Mouse (Mus musculus) liver, embryonic 13.5 days (tissue): Measurements from ENCODE around the gene H2-DMb2. TPM values are rescaled to one million over a fixed set of nuclear protein-coding genes. Genes with fewer than 3 reads are reported as not detected.
A peak's percentile ranks its signal among the peaks of the same experiment; 100 is the strongest.

Source experiments
- ATAC-seq: fragments of 200-750 bp; cut with Nextera tagmentation; 2 replicates; pipeline ENCODE4 v1.8.0; 2017; ENCODE audit warnings: low read depth, mild to moderate bottlenecking, moderate number of reproducible peaks, moderate library complexity
- DNase-seq: peaks from one replicate; pipeline ENCODE4 v3.0.0; 2022
- H3K27ac ChIP-seq: fragments of 300-500 bp; sonication (generic); 2 replicates; pipeline ENCODE4 v1.5.1; 2015; ENCODE audit warnings: moderate library complexity, mild to moderate bottlenecking, inconsistent platforms
- H3K27me3 ChIP-seq: fragments of 300-500 bp; sonication (generic); 2 replicates; pipeline ENCODE4 v1.6.1; 2015; ENCODE audit warnings: mild to moderate bottlenecking, inconsistent platforms
- H3K36me3 ChIP-seq: fragments of 300-500 bp; sonication (generic); 2 replicates; pipeline ENCODE4 v1.6.1; 2015; ENCODE audit warnings: mild to moderate bottlenecking, inconsistent platforms
- H3K4me1 ChIP-seq: fragments of 300-500 bp; sonication (generic); replicated peaks from 2 replicates; pipeline ENCODE4 v1.6.1; 2015; ENCODE audit warnings: inconsistent platforms
- H3K4me2 ChIP-seq: fragments of 300-500 bp; sonication (generic); 2 replicates; pipeline ENCODE4 v1.6.1; 2015; ENCODE audit warnings: inconsistent platforms, mild to moderate bottlenecking, moderate library complexity
- H3K4me3 ChIP-seq: fragments of 300-500 bp; sonication (generic); replicated peaks from 2 replicates; pipeline ENCODE4 v1.5.1; 2015; ENCODE audit warnings: mild to moderate bottlenecking, inconsistent platforms
- H3K9ac ChIP-seq: fragments of 300-500 bp; sonication (generic); 2 replicates; pipeline ENCODE4 v1.6.1; 2015; ENCODE audit warnings: mild to moderate bottlenecking, inconsistent platforms
- H3K9me3 ChIP-seq: fragments of 300-500 bp; sonication (generic); replicated peaks from 2 replicates; pipeline ENCODE4 v1.6.1; 2016; ENCODE audit warnings: inconsistent platforms
- WGBS: fragments of 180-500 bp; shearing (Covaris S2); methylation state at CpG from one replicate; pipeline ENCODE4 v1.1.7; 2015; ENCODE audit not compliant: insufficient replicate concordance; 5-methylcytosine and 5-hydroxymethylcytosine counted together
- polyA plus RNA-seq: library from polyadenylated mRNA; unstranded; fragments of >200 nt; fragmentation: Nextera tagmentation; extraction: Ambion mirVana; gene quantifications from 2 replicates; pipeline ENCODE4 v1.2.1, GENCODE M21; 2015

The H2-DMb2 gene
- polyA plus RNA-seq, 1 experiment from 2014 or later: 0.31 TPM

- DNase-seq (no peak), ATAC-seq (no peak)
- H3K4me1 ChIP-seq: no peaks in the 10 kb centered on the region
- no peaks in the 10 kb centered on the region for H3K27me3 ChIP-seq
- peaks cover 34% of the 10 kb centered on the region for H3K36me3 ChIP-seq
- no peak overlapping the region for H3K27ac ChIP-seq
- no peaks in the 10 kb centered on the region for H3K9me3 ChIP-seq
- H3K9ac ChIP-seq: no peak overlapping the region
- H3K4me3 ChIP-seq: no peak overlapping the region
- 75% methylated on average over 7 of the region's 7 CpGs for WGBS
- no peak overlapping the region for H3K4me2 ChIP-seq
Measured at GRCm38 (mm10) chr17:34107109-34107867, 35.8 kb upstream of the H2-DMb2 start.

- no peak for ATAC-seq
- Histone ChIP-seq H3K27ac (no peak overlapping the region), H3K36me3 (peaks cover 46% of the 10 kb centered on the region), H3K4me3 (no peak overlapping the region), H3K9ac (no peak overlapping the region), H3K4me2 (no peak overlapping the region), H3K9me3 (no peaks in the 10 kb centered on the region), H3K4me1 (no peaks in the 10 kb centered on the region), H3K27me3 (no peaks in the 10 kb centered on the region)
- 79% methylated on average over 5 of the region's 6 CpGs for WGBS
- DNase-seq: no peak
Measured at GRCm38 (mm10) chr17:34108460-34108859, 34.6 kb upstream of the H2-DMb2 start.

- Histone ChIP-seq H3K27ac (0 out of 2 replicates have a peak overlapping the region, but pooled peaks have one; percentile 24), H3K9ac (no peak overlapping the region), H3K9me3 (no peaks in the 10 kb centered on the region), H3K4me2 (no peak overlapping the region), H3K36me3 (peaks cover 54% of the 10 kb centered on the region), H3K4me3 (no peak overlapping the region), H3K27me3 (no peaks in the 10 kb centered on the region), H3K4me1 (0 out of 2 replicates have a peak, but pooled peaks cover 4% of the 10 kb centered on the region)
- no peak for DNase-seq
- 76% methylated on average over 14 of the region's 14 CpGs for WGBS
- no peak for ATAC-seq
Measured at GRCm38 (mm10) chr17:34109038-34109805, 33.9 kb upstream of the H2-DMb2 start.

- no peak for DNase-seq
- H3K4me1 ChIP-seq: 0 out of 2 replicates have a peak, but pooled peaks cover 7% of the 10 kb centered on the region
- no peaks in the 10 kb centered on the region for H3K27me3 ChIP-seq
- H3K4me3 ChIP-seq: no peak overlapping the region
- H3K9me3 ChIP-seq: no peaks in the 10 kb centered on the region
- WGBS: 63% methylated on average over 3 of the region's 3 CpGs
- H3K27ac ChIP-seq: no peak overlapping the region
- H3K9ac ChIP-seq: no peak overlapping the region
- H3K36me3 ChIP-seq: peaks cover 59% of the 10 kb centered on the region
- no peak overlapping the region for H3K4me2 ChIP-seq
- no peak for ATAC-seq
Measured at GRCm38 (mm10) chr17:34109806-34110195, 33.3 kb upstream of the H2-DMb2 start.

GRCm38 (mm10) chr17:34110309-34110708 lies 32.8 kb upstream of the H2-DMb2 start:
- H3K4me2 ChIP-seq: no peak overlapping the region
- H3K27ac ChIP-seq: no peak overlapping the region
- H3K27me3 ChIP-seq: no peaks in the 10 kb centered on the region
- H3K4me3 ChIP-seq: no peak overlapping the region
- no peak for DNase-seq
- H3K36me3 ChIP-seq: peaks cover 65% of the 10 kb centered on the region
- H3K4me1 ChIP-seq: 0 out of 2 replicates have a peak, but pooled peaks cover 11% of the 10 kb centered on the region
- 75% methylated on average over 8 of the region's 8 CpGs for WGBS
- no peak for ATAC-seq
- no peaks in the 10 kb centered on the region for H3K9me3 ChIP-seq
- no peak overlapping the region for H3K9ac ChIP-seq

- Histone ChIP-seq H3K9me3 (no peaks in the 10 kb centered on the region), H3K27me3 (no peaks in the 10 kb centered on the region), H3K4me2 (no peak overlapping the region), H3K27ac (no peak overlapping the region), H3K36me3 (peaks cover 98% of the 10 kb centered on the region), H3K9ac (no peak overlapping the region), H3K4me1 (peaks cover 31% of the 10 kb centered on the region), H3K4me3 (no peak overlapping the region; the same call in 1 of the 2 replicates)
- WGBS: 95% methylated on average over 7 of the region's 7 CpGs
- DNase-seq: no peak
- ATAC-seq: no peak
Measured at GRCm38 (mm10) chr17:34114114-34114513, 29.0 kb upstream of the H2-DMb2 start.

GRCm38 (mm10) chr17:34116736-34117370 lies 26.3 kb upstream of the H2-DMb2 start:
- Histone ChIP-seq H3K9ac (peak overlapping the region; percentile 99), H3K27ac (peak overlapping the region; percentile 15), H3K4me1 (peaks cover 40% of the 10 kb centered on the region), H3K9me3 (no peaks in the 10 kb centered on the region), H3K4me3 (peak overlapping the region; percentile 100), H3K27me3 (no peaks in the 10 kb centered on the region), H3K4me2 (peak overlapping the region; percentile 92), H3K36me3 (peaks cover 71% of the 10 kb centered on the region)
- ATAC-seq (no peak), DNase-seq (no peak)
- 54% methylated on average over 7 of the region's 7 CpGs for WGBS

GRCm38 (mm10) chr17:34117421-34118112 lies 25.5 kb upstream of the H2-DMb2 start:
- Histone ChIP-seq H3K27ac (peak overlapping the region; percentile 89), H3K4me3 (peak overlapping the region; percentile 100), H3K4me2 (peak overlapping the region; percentile 92), H3K4me1 (peaks cover 40% of the 10 kb centered on the region), H3K9me3 (no peaks in the 10 kb centered on the region), H3K27me3 (no peaks in the 10 kb centered on the region), H3K9ac (peak overlapping the region; percentile 99), H3K36me3 (peaks cover 64% of the 10 kb centered on the region)
- no peak for DNase-seq
- WGBS: 2% methylated on average over 5 of the region's 5 CpGs
- no peak for ATAC-seq

- peak overlapping the region; percentile 100 for H3K4me3 ChIP-seq
- DNase-seq: no peak
- under 1% methylated on average over 67 of the region's 67 CpGs for WGBS
- peak overlapping the region; percentile 99 for H3K9ac ChIP-seq
- no peaks in the 10 kb centered on the region for H3K27me3 ChIP-seq
- peak overlapping the region; percentile 89 for H3K27ac ChIP-seq
- no peak for ATAC-seq
- peaks cover 47% of the 10 kb centered on the region for H3K4me1 ChIP-seq
- H3K36me3 ChIP-seq: peaks cover 57% of the 10 kb centered on the region
- peak overlapping the region; percentile 92 for H3K4me2 ChIP-seq
- no peaks in the 10 kb centered on the region for H3K9me3 ChIP-seq
Measured at GRCm38 (mm10) chr17:34118113-34118872, 24.8 kb upstream of the H2-DMb2 start.

- peak overlapping the region; percentile 100 for H3K4me3 ChIP-seq
- peaks cover 49% of the 10 kb centered on the region for H3K4me1 ChIP-seq
- peak; percentile 32 for ATAC-seq
- peak overlapping the region; percentile 99 for H3K9ac ChIP-seq
- DNase-seq: no peak
- H3K27me3 ChIP-seq: no peaks in the 10 kb centered on the region
- H3K4me2 ChIP-seq: peak overlapping the region; percentile 92
- H3K36me3 ChIP-seq: peaks cover 51% of the 10 kb centered on the region
- H3K9me3 ChIP-seq: no peaks in the 10 kb centered on the region
- peak overlapping the region; percentile 89 for H3K27ac ChIP-seq
- WGBS: 0% methylated on average over 38 of the region's 38 CpGs
Measured at GRCm38 (mm10) chr17:34118873-34119248, 24.2 kb upstream of the H2-DMb2 start.
